Mouse (Mus musculus) testis, postnatal 10 days (tissue): ENCODE measurements at regions not wholly inside any gene's neighbourhood (a gene's known extent, or its start where the extent isn't known, plus 50 kb on each side); places are given as distances from the start of the nearest gene placed in this dataset.

Experiments
- DNase-seq: peaks from one replicate; pipeline ENCODE4 v3.0.0; 2021; ENCODE audit warnings: low spot score

- DNase-seq: no peak
Measured at GRCm38 (mm10) chr4:53320735-53321449, 119.3 kb upstream of the Slc44a1 start.

- DNase-seq: no peak
Measured at GRCm38 (mm10) chr4:53319051-53319450, 121.2 kb upstream of the Slc44a1 start.

- no peak for DNase-seq
Measured at GRCm38 (mm10) chr4:53318181-53318580, 122.0 kb upstream of the Slc44a1 start.

DNA sequence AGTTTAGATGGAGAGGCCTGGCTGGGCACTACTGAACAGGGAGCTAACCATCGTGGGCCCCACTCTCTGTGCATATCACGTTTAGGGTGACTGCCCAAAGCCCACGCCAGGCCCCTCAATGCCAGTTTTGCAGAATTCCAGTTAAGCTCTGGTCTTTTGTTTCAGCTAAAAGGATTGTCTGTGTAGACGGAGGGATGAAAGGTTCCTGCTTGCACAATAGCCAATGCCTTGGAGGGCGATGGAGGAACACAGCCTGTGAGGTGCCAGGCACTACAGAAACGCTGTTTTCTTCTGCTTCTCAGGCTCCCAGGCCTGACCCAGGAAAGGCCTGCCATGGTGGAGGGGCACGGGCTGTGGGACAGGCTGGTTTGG, 122.8 kb upstream of the Slc44a1 start:
- DNase-seq: no peak

- DNase-seq: no peak
Measured at GRCm38 (mm10) chr4:53316796-53317452, 123.3 kb upstream of the Slc44a1 start.

- DNase-seq: no peak
Measured at GRCm38 (mm10) chr4:53315876-53316762, 124.1 kb upstream of the Slc44a1 start.

- no peak for DNase-seq
Measured at GRCm38 (mm10) chr4:53315121-53315875, 124.9 kb upstream of the Slc44a1 start.

DNA sequence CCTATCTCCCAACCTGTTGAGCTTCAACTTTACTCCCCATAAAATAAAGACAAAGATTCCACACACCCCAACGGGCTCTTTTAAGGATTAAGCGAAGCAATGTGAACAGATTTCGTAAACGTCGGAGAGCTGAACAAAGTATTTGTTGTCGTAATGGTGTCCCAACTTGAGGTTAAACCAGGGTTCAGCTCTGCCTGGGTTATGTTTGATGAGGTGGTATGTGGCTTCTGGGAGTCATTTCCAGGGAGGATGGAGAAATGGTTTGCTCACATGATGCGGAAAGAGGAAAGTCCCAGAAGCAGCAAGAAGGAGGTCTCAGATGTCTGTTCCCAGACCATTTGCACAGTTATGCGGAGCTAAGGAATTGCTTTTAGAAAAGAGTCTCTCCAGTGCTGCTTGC, 126.1 kb upstream of the Slc44a1 start:
- DNase-seq: no peak

- DNase-seq: no peak
Measured at GRCm38 (mm10) chr4:53307121-53307520, 133.1 kb upstream of the Slc44a1 start.

DNA sequence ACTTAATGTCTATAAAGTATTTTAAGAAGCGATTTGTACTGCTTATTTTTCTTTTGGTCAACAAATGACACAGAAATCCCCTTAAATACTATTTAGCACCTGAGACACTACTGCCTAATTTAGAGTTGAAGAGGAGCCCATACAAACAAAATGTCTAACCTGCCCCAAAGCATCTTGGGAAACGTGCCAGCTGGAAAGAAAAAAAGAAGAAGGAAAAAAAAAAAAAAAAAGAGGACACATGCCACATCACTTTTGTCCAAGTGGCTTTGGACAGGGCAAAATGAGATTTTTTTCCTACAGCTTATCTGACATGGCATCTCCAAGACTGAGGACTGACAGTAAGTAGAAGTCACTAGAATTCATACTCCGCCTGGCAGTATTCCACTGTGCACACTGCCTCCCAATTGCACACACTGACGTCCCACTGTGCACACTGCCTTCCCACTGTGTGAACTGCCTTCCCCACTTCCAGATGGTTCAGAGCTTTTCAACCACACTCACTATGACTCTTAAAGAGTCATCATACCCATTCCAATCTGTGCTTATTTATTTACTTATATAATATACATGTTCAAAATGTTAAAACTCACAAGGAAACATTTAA, 135.3 kb upstream of the Slc44a1 start:
- no peak for DNase-seq

DNA sequence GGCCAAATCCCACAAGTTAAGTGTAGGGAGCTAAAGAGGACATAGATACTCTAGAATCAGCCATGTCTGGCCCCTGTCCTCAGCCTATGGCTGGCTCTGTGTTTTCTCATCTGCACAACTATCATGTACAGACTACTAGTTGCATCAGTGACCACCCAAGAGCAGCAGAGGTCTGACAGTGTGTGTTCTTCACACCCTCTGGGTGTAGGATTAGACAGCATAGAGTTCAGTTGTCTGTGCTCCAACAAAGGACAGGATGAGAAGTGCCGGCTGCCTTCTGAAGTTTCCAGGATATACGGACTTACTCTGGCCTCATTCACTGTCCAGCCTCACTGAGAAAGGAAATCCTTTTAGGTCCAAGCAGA, 135.9 kb upstream of the Slc44a1 start:
- no peak for DNase-seq

DNA sequence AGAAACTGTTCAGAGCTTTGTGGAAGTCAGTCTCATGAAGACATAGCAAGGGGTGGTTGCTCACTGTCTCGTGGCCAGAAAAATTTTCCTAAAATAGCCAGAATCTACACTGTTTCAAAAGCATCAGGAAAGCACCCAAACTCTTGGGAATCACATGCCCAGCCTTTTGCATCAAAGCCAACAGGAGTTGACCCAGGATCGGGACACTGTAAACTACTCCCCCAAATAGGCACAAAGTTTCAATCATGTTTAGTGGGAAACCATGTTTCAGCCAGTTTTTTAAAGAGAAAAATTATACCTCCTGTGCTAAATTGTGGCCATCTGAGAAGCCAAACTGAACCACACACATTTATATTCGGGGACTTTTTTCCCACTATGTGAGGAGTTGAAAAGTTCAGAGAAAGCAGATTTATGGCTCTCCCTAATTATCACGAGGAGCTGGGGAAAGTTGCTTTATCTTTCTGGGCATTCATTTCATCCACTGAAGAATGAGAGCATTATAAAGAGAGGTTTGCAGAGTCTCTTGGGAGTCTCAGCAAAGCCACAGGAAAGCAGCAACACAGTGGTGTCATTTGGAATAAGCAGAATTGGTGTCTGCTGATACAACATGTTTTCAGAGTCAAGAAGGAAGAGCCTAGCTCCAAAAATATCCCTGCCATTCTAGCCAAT, 136.5 kb upstream of the Slc44a1 start:
- no peak for DNase-seq

DNA sequence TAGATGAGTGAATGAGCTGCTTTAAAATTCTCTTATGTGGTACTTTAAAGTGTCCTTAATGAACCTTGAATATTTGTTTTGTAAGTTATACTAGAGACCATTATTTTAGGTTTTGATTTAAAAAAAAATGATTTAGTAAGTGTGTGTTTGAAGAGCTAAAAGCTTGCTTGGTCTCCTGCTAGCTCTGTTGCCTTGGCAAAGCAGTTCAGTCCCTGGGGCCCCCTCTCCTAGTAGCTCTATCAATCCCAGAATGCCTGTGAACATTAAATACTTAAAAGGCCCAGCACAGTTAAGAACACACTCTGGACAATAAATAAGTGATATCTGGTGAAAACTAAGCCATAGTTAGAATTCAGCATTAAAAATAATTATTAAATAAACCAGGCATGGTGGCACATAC, 138.3 kb upstream of the Abca1 start:
- no peak for DNase-seq

DNA sequence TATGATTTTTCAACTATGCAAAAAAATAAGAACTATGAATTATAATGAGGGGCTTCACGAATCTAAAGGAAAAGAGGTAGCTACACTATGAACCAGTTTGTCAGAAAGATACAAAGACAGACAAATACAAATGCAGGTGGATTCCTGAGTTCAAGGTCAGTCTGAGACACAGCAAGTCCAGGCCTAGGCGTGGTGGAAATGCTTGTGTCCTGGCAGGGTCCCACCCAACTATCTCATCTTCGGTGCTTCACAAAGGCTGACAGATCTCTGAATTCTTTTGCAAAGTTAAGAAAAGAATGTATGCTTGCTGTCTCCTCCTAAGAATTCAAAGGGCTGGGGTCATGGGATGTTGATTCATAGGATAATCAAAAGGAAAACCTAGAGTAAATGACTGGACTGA, 132.9 kb upstream of the Abca1 start:
- DNase-seq: no peak

GRCm38 (mm10) chr4:53277741-53278525, 118.2 kb upstream of the Abca1 start:
- DNase-seq: no peak

- no peak for DNase-seq
Measured at GRCm38 (mm10) chr4:53270433-53270832, 110.7 kb upstream of the Abca1 start.

DNA sequence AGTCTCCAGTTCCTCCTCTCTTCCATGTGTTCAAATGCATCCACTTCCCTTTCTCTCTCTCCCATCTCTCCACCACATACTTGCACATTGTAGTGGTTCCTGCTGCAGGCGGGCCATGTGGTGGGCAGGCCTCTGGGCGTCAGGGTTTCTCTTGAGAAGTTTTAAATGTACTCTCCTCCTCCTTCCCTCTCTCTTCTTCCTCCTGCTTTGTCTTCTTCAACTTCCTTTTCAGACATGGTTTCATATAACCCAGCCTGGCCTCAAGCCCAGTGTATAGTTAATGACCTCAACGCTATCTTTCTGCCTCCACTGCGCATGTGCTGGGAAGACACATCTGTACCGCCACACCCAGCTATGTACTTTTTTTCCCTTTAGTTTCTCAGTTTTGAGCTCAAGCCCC, 110.3 kb upstream of the Abca1 start:
- no peak for DNase-seq

- DNase-seq: no peak
Measured at GRCm38 (mm10) chr4:53269251-53269842, 109.7 kb upstream of the Abca1 start.

DNA sequence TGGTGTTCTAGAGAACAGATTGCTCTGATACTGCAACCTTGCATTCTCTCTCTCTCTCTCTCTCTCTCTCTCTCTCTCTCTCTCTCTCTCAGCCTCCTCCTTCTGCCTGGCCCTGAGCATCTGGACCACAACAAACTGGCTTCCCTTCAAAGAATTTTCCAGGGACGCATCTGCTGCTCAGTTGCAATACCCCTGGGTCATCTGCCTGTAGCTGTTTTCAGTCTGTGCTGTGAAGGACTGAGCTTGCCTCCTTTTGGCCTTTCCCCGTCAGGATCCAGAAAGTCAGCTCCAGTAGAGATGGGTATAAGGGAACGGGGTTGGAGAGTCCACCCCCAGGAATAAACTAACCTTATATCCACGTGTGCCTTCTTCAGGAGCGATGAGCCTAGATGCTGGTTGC, 105.2 kb upstream of the Abca1 start:
- DNase-seq: no peak

DNA sequence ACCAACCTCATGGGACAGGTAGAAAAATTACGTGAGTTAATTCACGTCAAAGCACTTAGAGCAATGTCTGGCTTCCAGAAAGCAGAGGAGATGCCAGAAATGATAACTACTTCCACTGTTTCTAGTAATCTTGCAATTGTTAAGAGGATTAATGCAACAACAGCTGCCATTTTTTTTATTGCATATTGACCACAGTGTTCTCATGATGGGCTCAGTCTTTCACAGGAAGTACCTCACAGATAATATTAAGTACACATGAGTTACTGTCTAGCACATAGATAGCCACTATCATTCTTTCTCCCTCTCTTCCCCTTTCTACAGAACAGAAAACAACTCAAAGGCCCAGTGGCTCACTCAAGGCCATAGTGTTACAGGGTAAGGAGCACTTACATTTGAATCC, 104.8 kb upstream of the Abca1 start:
- DNase-seq: no peak
